Mouse (Mus musculus): ENCODE data around the gene Unc13b. TPM values are rescaled to one million over a fixed set of nuclear protein-coding genes. Genes with fewer than 3 reads are reported as not detected.

The Unc13b gene
- total RNA-seq (2021), result 10 to 100 TPM; 28.3 to 31.4 TPM

DNA sequence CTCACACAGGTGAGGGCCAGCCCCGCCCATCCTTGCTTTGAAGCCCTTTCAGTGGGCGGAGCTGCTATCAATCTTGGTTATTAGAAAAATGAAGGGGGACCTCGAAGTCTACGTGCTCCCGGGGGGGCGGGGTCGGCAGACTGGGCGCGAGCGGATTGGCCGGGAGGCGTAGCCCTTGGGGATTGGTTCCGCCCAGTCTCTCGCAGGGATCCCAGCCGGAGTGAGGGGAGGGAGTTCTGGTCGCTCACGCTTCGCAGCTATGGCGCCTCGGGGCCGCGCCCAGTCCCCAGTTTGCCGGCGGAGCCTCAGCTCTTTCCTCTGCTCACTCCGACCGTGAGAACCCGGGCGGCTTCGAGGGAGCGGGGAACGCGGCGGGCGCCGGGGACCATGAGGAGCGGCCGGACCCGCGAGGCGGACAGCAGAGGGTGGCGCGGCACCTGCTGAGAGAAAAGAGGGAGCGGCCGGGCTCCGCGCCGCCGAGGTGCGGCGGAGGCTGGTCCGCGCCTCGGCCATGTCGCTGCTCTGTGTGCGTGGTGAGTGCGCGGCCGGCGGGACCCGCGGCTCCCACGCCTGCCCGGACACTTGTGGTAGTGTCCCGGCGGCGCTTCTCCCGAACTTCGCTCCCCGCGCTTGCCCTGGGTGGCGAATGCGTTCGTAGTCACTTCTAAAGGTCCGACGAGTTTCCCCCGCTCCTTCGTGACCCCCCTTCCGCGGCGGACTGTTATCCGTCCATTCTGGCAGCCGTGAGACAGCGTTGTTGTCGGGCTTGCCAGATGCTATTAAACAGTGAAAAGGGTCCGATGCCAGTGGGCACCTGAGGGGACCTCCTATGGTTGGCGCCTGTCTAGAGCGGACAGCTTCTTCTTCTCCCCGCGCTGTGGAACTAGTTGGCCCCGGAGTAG, at the start of gene Unc13b:
Gene Unc13b, plus strand, starts transcription at position 201 of the 902 bp plus-strand sequence.
- peak; percentile 92 to 94 for DNase-seq
- intact Hi-C loops (cut with DNase I), result loop anchor here (5.0 kb wide), 1 partner anchor 183 kb away; no protein-coding TSS in a partner anchor

DNA sequence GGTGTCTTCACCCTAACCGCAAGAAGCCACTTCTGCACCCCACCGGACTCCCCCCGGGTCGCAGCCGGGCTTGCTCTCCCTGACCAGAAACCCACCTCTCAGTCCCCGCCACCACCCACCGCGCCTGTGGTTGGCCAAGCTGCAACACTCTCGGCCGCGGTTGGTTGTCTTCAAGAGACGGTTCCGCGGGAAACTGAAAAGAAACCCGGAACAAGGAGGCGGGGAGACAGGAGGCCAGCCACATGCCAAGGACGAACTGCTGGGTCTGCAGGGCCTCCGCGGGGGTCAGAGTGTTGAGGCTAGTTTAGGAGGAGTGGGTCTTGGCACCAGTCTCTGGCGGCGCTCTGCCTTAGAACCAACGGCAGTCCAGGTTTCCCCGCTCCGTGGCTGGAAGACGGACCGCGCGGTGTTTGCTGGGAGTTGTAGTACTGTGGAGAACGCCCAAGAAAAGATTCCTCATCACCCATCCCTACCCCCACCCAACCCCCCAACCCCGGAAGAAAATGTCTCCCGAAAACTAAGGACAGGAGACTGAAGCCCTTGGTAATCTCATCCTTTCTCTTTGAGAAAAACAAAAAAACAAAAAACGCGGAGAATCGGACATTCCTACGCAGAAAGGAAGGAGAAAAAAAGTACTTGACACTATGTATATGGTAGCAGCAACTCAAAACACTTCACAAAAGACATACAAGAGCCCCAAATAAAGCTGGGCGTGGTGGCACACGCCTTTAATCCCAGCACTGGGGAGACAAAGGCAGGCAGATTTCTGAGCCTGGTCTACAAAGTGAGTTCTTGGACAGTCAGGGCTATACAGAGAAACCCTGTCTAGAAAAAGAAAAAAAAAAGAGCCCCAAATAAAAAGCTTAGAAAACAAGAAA, 48.4 kb upstream of the Unc13b start, which contains the start of gene Fancg:
Gene Fancg, minus strand, starts transcription at position 346 of the 878 bp plus-strand sequence.
- intact Hi-C loops (cut with DNase I), result no loop called here
- DNase-seq, result peak; percentile 88 to 91

GRCm38 (mm10) chr4:43012091-43012490, 46.7 kb upstream of the Unc13b start:
- no peak for DNase-seq
- intact Hi-C loops (cut with DNase I), result no loop called here

DNA sequence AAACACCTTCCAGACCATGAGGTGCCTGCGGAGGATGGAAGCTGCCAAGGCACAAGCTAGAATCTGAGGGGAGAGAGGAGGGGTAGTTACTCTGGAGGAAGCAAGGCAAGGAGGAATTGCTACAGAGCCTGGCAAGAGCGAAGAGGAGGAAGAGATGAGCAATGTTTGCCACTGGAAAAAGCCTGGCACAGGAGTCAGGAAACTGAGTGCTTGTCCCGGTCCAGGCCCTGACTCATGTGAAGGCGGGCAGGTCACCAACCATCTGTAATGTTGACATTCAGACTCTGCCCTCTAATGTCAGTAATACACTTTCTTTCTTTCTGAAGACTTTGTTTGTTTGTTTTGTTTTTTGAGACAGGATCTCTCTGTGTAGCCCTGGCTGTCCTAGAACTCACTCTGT, 40.6 kb upstream of the Unc13b start:
- DNase-seq, result no peak
- intact Hi-C loops (cut with DNase I), result no loop called here

DNA sequence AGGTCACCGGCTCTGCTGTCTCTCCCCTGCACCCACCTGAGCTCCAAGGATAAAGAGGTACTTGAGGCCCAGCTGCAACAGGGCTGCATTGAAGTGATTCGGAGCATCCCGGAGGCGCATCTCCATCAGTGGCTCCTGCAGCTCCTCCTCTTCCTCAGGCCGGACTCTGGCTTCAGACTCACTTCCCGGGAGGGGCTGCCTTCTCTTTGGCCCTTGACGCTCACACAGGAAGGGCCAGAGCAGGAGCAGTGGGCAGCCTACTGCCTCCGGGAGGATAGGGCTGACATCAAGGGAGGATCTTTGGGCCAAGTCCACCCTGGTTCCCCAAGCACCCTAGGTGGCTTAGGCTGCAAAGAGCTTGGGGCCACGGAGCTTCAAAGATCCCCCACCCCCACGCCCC, 39.6 kb upstream of the Unc13b start:
- intact Hi-C loops (cut with DNase I), result no loop called here
- DNase-seq, result no peak

- DNase-seq, result peak in 1 of 2 experiments; percentile 38
- intact Hi-C loops (cut with DNase I), result no loop called here
Observed at GRCm38 (mm10) chr4:43019641-43020465, 38.9 kb upstream of the Unc13b start.

- intact Hi-C loops (cut with DNase I), result no loop called here
- DNase-seq, result no peak
Observed at GRCm38 (mm10) chr4:43020876-43021275, 37.9 kb upstream of the Unc13b start.

GRCm38 (mm10) chr4:43021341-43021740, 37.4 kb upstream of the Unc13b start:
- DNase-seq, result no peak
- intact Hi-C loops (cut with DNase I), result no loop called here

GRCm38 (mm10) chr4:43024673-43025072, 34.1 kb upstream of the Unc13b start:
- no peak for DNase-seq
- intact Hi-C loops (cut with DNase I), result loop anchor here (1.0 kb wide), 1 partner anchor 19 kb away; no protein-coding TSS in a partner anchor

GRCm38 (mm10) chr4:43025084-43025960, 33.4 kb upstream of the Unc13b start, which contains the start of gene Pigo:
TSS of gene Pigo (minus strand) at chr4:43025819.
- DNase-seq, result peak; percentile 96 to 98
- intact Hi-C loops (cut with DNase I), result loop anchor here (1.0 kb wide), 1 partner anchor 20 kb away; no protein-coding TSS in a partner anchor

- intact Hi-C loops (cut with DNase I), result no loop called here
- no peak for DNase-seq
Observed at GRCm38 (mm10) chr4:43029121-43029520, 29.6 kb upstream of the Unc13b start.

DNA sequence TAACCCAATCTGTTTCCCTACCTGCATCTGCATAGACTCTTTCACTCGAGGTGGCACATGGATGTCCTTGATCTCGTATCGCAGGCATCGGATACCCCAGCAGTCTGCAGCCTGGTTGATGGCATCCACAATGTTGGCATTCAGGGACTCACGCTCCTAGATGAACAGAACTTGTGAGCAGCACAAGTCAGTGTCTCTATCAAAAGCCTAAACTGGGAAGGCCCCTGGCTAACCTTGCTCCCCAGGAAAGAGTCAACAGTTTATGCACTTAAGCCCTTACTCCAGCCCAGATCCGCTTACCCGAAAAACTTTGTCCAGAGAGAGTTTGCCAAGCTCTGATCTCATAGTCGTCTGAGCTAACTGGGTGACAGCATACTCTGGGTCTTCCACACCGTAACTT, 29.0 kb upstream of the Unc13b start:
- no peak for DNase-seq
- intact Hi-C loops (cut with DNase I), result loop anchor here (10.0 kb wide), 1 partner anchor 535 kb away; the partner anchor contains the start of genes Creb3 and Tln1

GRCm38 (mm10) chr4:43030352-43030751, 28.4 kb upstream of the Unc13b start:
- intact Hi-C loops (cut with DNase I), result loop anchor here (10.0 kb wide), 1 partner anchor 534 kb away; the partner anchor contains the start of genes Creb3 and Tln1
- DNase-seq, result no peak

DNA sequence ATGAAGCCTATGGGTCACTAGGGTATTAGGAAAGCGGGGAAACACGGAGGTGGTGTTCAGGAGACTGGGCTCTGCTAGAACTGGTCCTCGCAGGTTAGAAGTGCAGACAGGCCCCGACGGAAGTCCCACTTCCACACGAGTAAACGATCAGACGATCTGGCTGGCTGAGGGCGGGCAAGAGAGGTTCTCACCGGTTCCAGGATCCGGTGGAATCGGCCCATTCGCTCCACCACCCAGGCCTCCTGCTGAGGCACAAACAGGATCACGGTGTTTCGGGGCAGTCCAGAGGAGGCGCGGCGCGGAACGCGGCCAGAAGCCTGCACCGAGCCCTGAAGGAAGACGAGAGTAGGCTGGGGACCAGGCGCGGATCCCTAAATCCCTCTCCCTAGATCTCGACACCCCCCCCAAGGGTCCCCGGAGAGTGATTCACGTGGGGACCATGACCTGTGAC, 27.9 kb upstream of the Unc13b start:
- intact Hi-C loops (cut with DNase I), result loop anchor here (10.0 kb wide), 1 partner anchor 534 kb away; the partner anchor contains the start of genes Creb3 and Tln1
- no peak for DNase-seq

DNA sequence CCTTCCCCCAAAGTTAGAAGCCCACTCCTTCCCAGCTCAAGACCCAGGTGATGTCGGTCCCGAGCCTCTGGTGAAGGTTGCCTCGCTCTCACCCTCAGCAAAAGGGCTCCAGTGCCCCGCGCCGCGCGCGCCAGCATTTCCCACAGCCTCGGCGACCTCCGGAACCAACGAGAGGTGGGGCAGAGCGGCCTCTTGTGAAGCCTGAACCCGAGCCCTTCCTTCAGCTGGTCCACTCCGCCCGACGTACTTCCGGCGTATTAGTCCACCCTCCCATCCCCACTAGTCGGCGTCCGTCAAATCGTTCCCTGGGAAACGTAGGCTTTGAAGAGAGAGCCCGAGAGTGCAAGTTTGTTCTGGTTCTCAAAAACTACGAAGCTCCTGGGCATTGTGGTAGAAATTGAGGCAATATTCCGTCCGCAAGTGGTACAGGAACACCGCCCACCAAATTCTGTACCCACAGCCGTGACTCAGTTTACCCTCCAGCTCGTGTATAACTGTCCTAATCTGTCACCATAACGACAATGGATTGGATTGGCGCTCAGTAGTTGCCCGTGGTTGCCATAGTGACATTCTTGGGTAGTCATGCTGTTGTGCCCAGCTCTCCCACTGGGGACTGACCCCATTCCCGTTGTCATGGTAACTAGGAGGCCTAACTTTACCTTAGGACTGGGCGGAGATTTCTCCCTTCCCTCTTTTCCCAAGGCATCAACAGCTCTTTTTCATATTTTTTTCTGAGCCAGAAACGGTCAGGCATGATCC, 27.3 kb upstream of the Unc13b start, which contains the start of gene Stoml2:
Gene Stoml2, minus strand, starts transcription at position 474 of the 759 bp plus-strand sequence.
- DNase-seq, result peak; percentile 94 to 96
- intact Hi-C loops (cut with DNase I), result loop anchor here (10.0 kb wide), 1 partner anchor 533 kb away; the partner anchor contains the start of genes Creb3 and Tln1

DNA sequence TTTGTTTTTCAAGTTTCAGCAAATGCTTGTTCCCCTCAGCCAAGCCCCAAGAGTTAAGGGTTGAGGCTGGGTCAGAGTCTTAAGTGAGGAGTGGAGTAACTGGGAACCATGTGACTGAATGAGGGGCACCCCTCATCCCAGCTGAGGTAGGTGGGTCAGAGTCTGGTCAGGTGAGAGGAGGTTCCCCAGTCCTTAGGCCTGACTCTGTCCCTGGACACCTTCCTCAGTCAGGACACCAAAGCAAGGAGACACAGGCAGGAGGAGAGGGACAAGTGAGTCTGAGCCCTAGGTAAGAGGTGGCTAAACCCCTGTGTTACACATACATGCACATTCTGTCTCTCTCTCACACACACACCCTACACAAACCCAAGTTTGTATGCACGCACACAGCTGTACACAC, 26.3 kb upstream of the Unc13b start:
- intact Hi-C loops (cut with DNase I), result loop anchor here (10.0 kb wide), 1 partner anchor 532 kb away; the partner anchor contains the start of genes Creb3 and Tln1
- no peak for DNase-seq

GRCm38 (mm10) chr4:43033481-43033880, 25.3 kb upstream of the Unc13b start:
- intact Hi-C loops (cut with DNase I), result loop anchor here (10.0 kb wide), 1 partner anchor 531 kb away; the partner anchor contains the start of genes Creb3 and Tln1
- DNase-seq, result no peak

- DNase-seq, result no peak
- intact Hi-C loops (cut with DNase I), result loop anchor here (10.0 kb wide), 1 partner anchor 529 kb away; the partner anchor contains the start of genes Creb3 and Tln1
Observed at GRCm38 (mm10) chr4:43035851-43036250, 22.9 kb upstream of the Unc13b start.
